Mouse (Mus musculus) MEL (cell line): ENCODE results near the gene Umad1. TPM values are rescaled to one million over a fixed set of nuclear protein-coding genes. Genes with fewer than 3 reads are reported as not detected.

Source experiments
- DNase-seq: peaks from one replicate; pipeline ENCODE4 v3.0.0; 2011; ENCODE audit warnings: low read depth, low spot score
- H3K27ac ChIP-seq: 2 replicates; pipeline ENCODE4 v1.5.1; 2012; ENCODE audit warnings: low read depth, mild to moderate bottlenecking, control low read depth, low read length, moderate library complexity; ENCODE audit not compliant: control insufficient read depth
- H3K27me3 ChIP-seq, 2 experiments: fragments of 150-350 bp in 1 of 2; sonication (generic) in 1 of 2; 2 replicates each; pipeline ENCODE4 v1.6.1; 2012; ENCODE audit warnings: low read length in 2 of 2, mild to moderate bottlenecking in 2 of 2, improper control_type of control experiment in 1 of 2, moderate library complexity in 1 of 2; ENCODE audit not compliant: insufficient read depth in 2 of 2, control insufficient read depth in 1 of 2
- H3K36me3 ChIP-seq, 2 experiments: 2 replicates each; pipeline ENCODE4 v1.6.1; 2012 to 2014; ENCODE audit warnings: low read length in 2 of 2, improper control_type of control experiment in 1 of 2, inconsistent platforms in 1 of 2, mild to moderate bottlenecking in 1 of 2; ENCODE audit not compliant: insufficient read depth in 2 of 2, control insufficient read depth in 1 of 2
- H3K4me1 ChIP-seq, 2 experiments: fragments of 150-350 bp in 1 of 2; sonication (generic) in 1 of 2; 2 replicates each; pipeline ENCODE4 v1.6.1; 2012; ENCODE audit warnings: low read length in 2 of 2, improper control_type of control experiment in 1 of 2, mild to moderate bottlenecking in 1 of 2; ENCODE audit not compliant: insufficient read depth in 2 of 2, control insufficient read depth in 1 of 2
- H3K4me3 ChIP-seq, 2 experiments: fragments of 150-350 bp in 1 of 2; sonication (generic) in 1 of 2; 2 replicates each; pipeline ENCODE4 v1.5.1; 2012; ENCODE audit warnings: low read depth in 2 of 2, low read length in 2 of 2, mild to moderate bottlenecking in 2 of 2, moderate library complexity in 2 of 2, control low read depth in 1 of 2, improper control_type of control experiment in 1 of 2; ENCODE audit not compliant: control insufficient read depth in 1 of 2, insufficient read depth in 1 of 2
- H3K79me2 ChIP-seq: 2 replicates; pipeline ENCODE4 v1.6.1; 2012; ENCODE audit warnings: mild to moderate bottlenecking, low read length, moderate library complexity; ENCODE audit not compliant: control insufficient read depth, poor library complexity, insufficient read depth
- H3K9ac ChIP-seq: 2 replicates; pipeline ENCODE4 v1.6.1; 2012; ENCODE audit warnings: low read depth, mild to moderate bottlenecking, control low read depth, low read length, moderate library complexity; ENCODE audit not compliant: control insufficient read depth, poor library complexity, severe bottlenecking
- H3K9me3 ChIP-seq: fragments of 150-350 bp; sonication (generic); replicated peaks from 2 replicates; pipeline ENCODE4 v1.6.1; 2012; ENCODE audit warnings: mild to moderate bottlenecking, low read length, improper control_type of control experiment, moderate library complexity; ENCODE audit not compliant: insufficient read depth
- CHD1 ChIP-seq: IDR thresholded peaks from 2 replicates; pipeline ENCODE4 v1.6.1; 2012; ENCODE audit warnings: low read depth, mild to moderate bottlenecking, inconsistent platforms, low read length, improper control_type of control experiment
- E2F4 ChIP-seq: IDR thresholded peaks from 2 replicates; pipeline ENCODE4 v1.6.1; 2011; ENCODE audit warnings: low read depth, low read length, improper control_type of control experiment, borderline replicate concordance
- EP300 ChIP-seq, 2 experiments: IDR thresholded peaks; 2 replicates each; pipeline ENCODE4 v1.6.1; 2011; ENCODE audit warnings: improper control_type of control experiment in 2 of 2, low read length in 2 of 2, low read depth in 1 of 2, mild to moderate bottlenecking in 1 of 2
- GATA1 ChIP-seq: IDR thresholded peaks from 2 replicates; pipeline ENCODE4 v1.6.1; 2011; ENCODE audit warnings: low read depth, low read length, improper control_type of control experiment
- HCFC1 ChIP-seq: IDR thresholded peaks from 2 replicates; pipeline ENCODE4 v1.6.1; 2012; ENCODE audit warnings: low read depth, mild to moderate bottlenecking, inconsistent platforms, low read length, improper control_type of control experiment, moderate library complexity
- JUND ChIP-seq: IDR thresholded peaks from 2 replicates; pipeline ENCODE4 v1.6.1; 2011; ENCODE audit warnings: low read depth, mild to moderate bottlenecking, improper control_type of control experiment, low read length
- KAT2A ChIP-seq: conservative IDR thresholded peaks from 2 replicates; pipeline ENCODE4 v1.6.1; 2012; ENCODE audit warnings: low read depth, low read length, improper control_type of control experiment, inconsistent platforms
- MAFK ChIP-seq: IDR thresholded peaks from 2 replicates; pipeline ENCODE4 v1.6.1; 2011; ENCODE audit warnings: low read depth, mild to moderate bottlenecking, low read length, improper control_type of control experiment, borderline replicate concordance
- MYB ChIP-seq: IDR thresholded peaks from 2 replicates; pipeline ENCODE4 v1.6.1; 2011; ENCODE audit warnings: mild to moderate bottlenecking, low read depth, low read length, improper control_type of control experiment
- MYC ChIP-seq: IDR thresholded peaks from 2 replicates; pipeline ENCODE4 v1.6.1; 2011; ENCODE audit warnings: low read depth, mild to moderate bottlenecking, low read length, improper control_type of control experiment, moderate library complexity
- NELFE ChIP-seq: IDR thresholded peaks from 2 replicates; pipeline ENCODE4 v1.6.1; 2011; ENCODE audit warnings: low read depth, low read length, improper control_type of control experiment
- NRF1 ChIP-seq: IDR thresholded peaks from 2 replicates; pipeline ENCODE4 v1.6.1; 2014; ENCODE audit warnings: low read depth, mild to moderate bottlenecking, inconsistent platforms, low read length, improper control_type of control experiment, moderate library complexity; ENCODE audit not compliant: poor library complexity, insufficient read depth, severe bottlenecking
- RCOR1 ChIP-seq: IDR thresholded peaks from 2 replicates; pipeline ENCODE4 v1.6.1; 2012; ENCODE audit warnings: low read depth, mild to moderate bottlenecking, inconsistent platforms, low read length, improper control_type of control experiment
- UBTF ChIP-seq: IDR thresholded peaks from 2 replicates; pipeline ENCODE4 v1.6.1; 2012; ENCODE audit warnings: low read depth, mild to moderate bottlenecking, inconsistent platforms, low read length, improper control_type of control experiment, moderate library complexity, borderline replicate concordance; ENCODE audit not compliant: insufficient read depth
- USF2 ChIP-seq, 2 experiments: IDR thresholded peaks; 2 replicates each; pipeline ENCODE4 v1.6.1; 2011 to 2012; ENCODE audit warnings: improper control_type of control experiment in 2 of 2, low read length in 2 of 2, borderline replicate concordance in 1 of 2, inconsistent platforms in 1 of 2, low read depth in 1 of 2, mild to moderate bottlenecking in 1 of 2; ENCODE audit not compliant: insufficient read depth in 1 of 2
- ZC3H11A ChIP-seq: IDR thresholded peaks from 2 replicates; pipeline ENCODE4 v1.6.1; 2012; ENCODE audit warnings: low read depth, mild to moderate bottlenecking, inconsistent platforms, low read length, improper control_type of control experiment
- ZMIZ1 ChIP-seq: IDR thresholded peaks from 2 replicates; pipeline ENCODE4 v1.6.1; 2012; ENCODE audit warnings: low read depth, mild to moderate bottlenecking, inconsistent platforms, low read length, improper control_type of control experiment, moderate library complexity
- ZNF384 ChIP-seq: IDR thresholded peaks from 2 replicates; pipeline ENCODE4 v1.6.1; 2012; ENCODE audit warnings: low read depth, mild to moderate bottlenecking, inconsistent platforms, low read length, improper control_type of control experiment
- polyA plus RNA-seq, 2 experiments: library from polyadenylated mRNA; stranded (reverse) in 1 of 2; unstranded in 1 of 2; fragments of >175 nt in 1 of 2; fragments of >200 nt in 1 of 2; gene quantifications; 2 replicates each; pipeline versions ENCODE4 v1.2.1 to v1.2.4; 2012; ENCODE audit warnings: low replicate concordance in 2 of 2, low read depth in 1 of 2; ENCODE audit not compliant: insufficient read length in 2 of 2, insufficient read depth in 1 of 2, missing spikeins in 1 of 2
- total RNA-seq: library from RNA; depleted of rRNA; stranded (reverse); fragments of 300-350 nt; gene quantifications from 2 replicates; pipeline ENCODE4 v1.2.3, GENCODE M21; 2012

Gene Umad1
- total and polyA plus RNA-seq, 3 experiments = 5.3 to 9.7 TPM; not detected in 1

- H3K4me3 ChIP-seq = no peak overlapping the region
- no peaks in the 10 kb centered on the region for H3K79me2 ChIP-seq
- no peaks in the 10 kb centered on the region for H3K4me1 ChIP-seq
- H3K9me3 ChIP-seq = no peaks in the 10 kb centered on the region
- H3K36me3 ChIP-seq = no peaks in the 10 kb centered on the region
- no peak overlapping the region for H3K27ac ChIP-seq
- TF ChIP-seq JUND (no peak), KAT2A (no peak), EP300 (IDR thresholded peaks at IDR 0.05; ENCODE audit: low read depth in 1 of 2, low read length in 2 of 2) (no peak), ZNF384 (no peak), E2F4 (no peak)
- H3K9ac ChIP-seq = no peak overlapping the region
- peak; percentile 27 for DNase-seq
- H3K27me3 ChIP-seq = no peaks in the 10 kb centered on the region
Observed at GRCm38 (mm10) chr6:8299066-8299863, 40.2 kb downstream of the Umad1 start.

GRCm38 (mm10) chr6:8307878-8308775, 49.0 kb downstream of the Umad1 start:
- Histone ChIP-seq H3K4me1 (no peaks in the 10 kb centered on the region), H3K9me3 (no peaks in the 10 kb centered on the region)
- TF ChIP-seq ZC3H11A (no peak), MAFK (no peak), NELFE (no peak), MYB (no peak), UBTF (no peak), ZMIZ1 (no peak), RCOR1 (no peak), HCFC1 (no peak), NRF1 (no peak), GATA1 (no peak), USF2 (IDR thresholded peaks at IDR 0.05; ENCODE audit: borderline replicate concordance in 1 of 2, insufficient read depth in 1 of 2, low read depth in 1 of 2, low read length in 2 of 2) (no peak), MYC (no peak), EP300 (IDR thresholded peaks at IDR 0.05; ENCODE audit: low read depth in 1 of 2, low read length in 2 of 2) (no peak), CHD1 (no peak)
- TF ChIP-seq, all 39 proteins: peak for 0
- H3K27ac ChIP-seq = no peak overlapping the region
- H3K27me3 ChIP-seq = no peaks in the 10 kb centered on the region
- no peak for DNase-seq
- no peak overlapping the region for H3K9ac ChIP-seq
- no peaks in the 10 kb centered on the region for H3K79me2 ChIP-seq
- no peaks in the 10 kb centered on the region for H3K36me3 ChIP-seq
- no peak overlapping the region for H3K4me3 ChIP-seq
